Mouse (Mus musculus): Measurements from ENCODE around the gene Arid1a. TPM values are rescaled to one million over a fixed set of nuclear protein-coding genes. Genes with fewer than 3 reads are reported as not detected.

Gene Arid1a
- total and polyA plus RNA-seq, 2 experiments, result 5.9 to 21.9 TPM

- H3K27ac ChIP-seq (replicated peaks; ENCODE audit: insufficient read depth, low read depth, low read length), result no peak overlapping the region
- WGBS, result 90% methylated on average over 3 of the region's 3 CpGs
- no peak overlapping the region for H3K9ac ChIP-seq (ENCODE audit: low read depth, low read length)
- no peaks in the 10 kb centered on the region for H3K36me3 ChIP-seq (ENCODE audit: control insufficient read depth, insufficient read depth, low read length)
- no peak for DNase-seq (ENCODE audit: extremely low read depth, low read depth, low spot score)
- H3K79me2 ChIP-seq (ENCODE audit: control insufficient read depth, insufficient read depth, low read length), result no peaks in the 10 kb centered on the region
- H3K27me3 ChIP-seq (ENCODE audit: control insufficient read depth, insufficient read depth, low read length), result no peaks in the 10 kb centered on the region
- no peaks in the 10 kb centered on the region; the same call in 1 of the 2 replicates for H3K4me1 ChIP-seq (ENCODE audit: control insufficient read depth, insufficient read depth, low read length)
- no peak for TF ChIP-seq CTCF (IDR thresholded peaks at IDR 0.05; ENCODE audit: low read depth, low read length)
- TF ChIP-seq POLR2A (IDR thresholded peaks at IDR 0.05; ENCODE audit: extremely low read depth, insufficient read depth, low read length), result no peak
- H3K4me3 ChIP-seq (ENCODE audit: insufficient read depth, low read depth, low read length), result no peak overlapping the region
Measured at GRCm38 (mm10) chr4:133645195-133645594, 111.4 kb downstream of the Arid1a start.

- Histone ChIP-seq H3K36me3 (ENCODE audit: control insufficient read depth, insufficient read depth, low read length) (no peaks in the 10 kb centered on the region), H3K9ac (ENCODE audit: low read depth, low read length) (no peak overlapping the region), H3K4me1 (ENCODE audit: control insufficient read depth, insufficient read depth, low read length) (peaks cover 22% of the 10 kb centered on the region), H3K79me2 (ENCODE audit: control insufficient read depth, insufficient read depth, low read length) (peaks cover 10% of the 10 kb centered on the region), H3K27ac (replicated peaks; ENCODE audit: insufficient read depth, low read depth, low read length) (no peak overlapping the region), H3K27me3 (ENCODE audit: control insufficient read depth, insufficient read depth, low read length) (no peaks in the 10 kb centered on the region), H3K4me3 (ENCODE audit: insufficient read depth, low read depth, low read length) (no peak overlapping the region)
- 89% methylated on average over 5 of the region's 5 CpGs for WGBS
- TF ChIP-seq POLR2A (IDR thresholded peaks at IDR 0.05; ENCODE audit: extremely low read depth, insufficient read depth, low read length), result no peak
- no peak for DNase-seq (ENCODE audit: extremely low read depth, low read depth, low spot score)
Measured at GRCm38 (mm10) chr4:133634043-133634410, 122.5 kb downstream of the Arid1a start.

GRCm38 (mm10) chr4:133633332-133634042 is 123.1 kb downstream of the Arid1a start:
- no peak for TF ChIP-seq POLR2A (IDR thresholded peaks at IDR 0.05; ENCODE audit: extremely low read depth, insufficient read depth, low read length)
- TF ChIP-seq CTCF (IDR thresholded peaks at IDR 0.05; ENCODE audit: low read depth, low read length), result peak; percentile 78
- H3K9ac ChIP-seq (ENCODE audit: low read depth, low read length), result peak overlapping the region; percentile 80
- peaks cover 14% of the 10 kb centered on the region for H3K79me2 ChIP-seq (ENCODE audit: control insufficient read depth, insufficient read depth, low read length)
- no peak overlapping the region for H3K27ac ChIP-seq (replicated peaks; ENCODE audit: insufficient read depth, low read depth, low read length)
- peaks cover 22% of the 10 kb centered on the region for H3K4me1 ChIP-seq (ENCODE audit: control insufficient read depth, insufficient read depth, low read length)
- 5% methylated on average over 47 of the region's 47 CpGs for WGBS
- DNase-seq (ENCODE audit: extremely low read depth, low read depth, low spot score), result peak; percentile 38
- peak overlapping the region; percentile 72 for H3K4me3 ChIP-seq (ENCODE audit: insufficient read depth, low read depth, low read length)
- no peaks in the 10 kb centered on the region for H3K36me3 ChIP-seq (ENCODE audit: control insufficient read depth, insufficient read depth, low read length)
- no peaks in the 10 kb centered on the region for H3K27me3 ChIP-seq (ENCODE audit: control insufficient read depth, insufficient read depth, low read length)

GRCm38 (mm10) chr4:133632483-133633327 is 123.9 kb downstream of the Arid1a start:
- no peak for TF ChIP-seq CTCF (IDR thresholded peaks at IDR 0.05; ENCODE audit: low read depth, low read length)
- TF ChIP-seq POLR2A (IDR thresholded peaks at IDR 0.05; ENCODE audit: extremely low read depth, insufficient read depth, low read length), result no peak
- WGBS, result 7% methylated on average over 63 of the region's 69 CpGs
- Histone ChIP-seq H3K36me3 (ENCODE audit: control insufficient read depth, insufficient read depth, low read length) (no peaks in the 10 kb centered on the region), H3K9ac (ENCODE audit: low read depth, low read length) (peak overlapping the region; percentile 80), H3K27me3 (ENCODE audit: control insufficient read depth, insufficient read depth, low read length) (no peaks in the 10 kb centered on the region), H3K79me2 (ENCODE audit: control insufficient read depth, insufficient read depth, low read length) (peaks cover 15% of the 10 kb centered on the region), H3K27ac (replicated peaks; ENCODE audit: insufficient read depth, low read depth, low read length) (peak overlapping the region; percentile 27), H3K4me1 (ENCODE audit: control insufficient read depth, insufficient read depth, low read length) (peaks cover 22% of the 10 kb centered on the region), H3K4me3 (ENCODE audit: insufficient read depth, low read depth, low read length) (peak overlapping the region; percentile 72)
- peak; percentile 16 for DNase-seq (ENCODE audit: extremely low read depth, low read depth, low spot score)

GRCm38 (mm10) chr4:133631769-133632411 is 124.7 kb downstream of the Arid1a start:
- 29% methylated on average over 9 of the region's 9 CpGs for WGBS
- TF ChIP-seq CTCF (IDR thresholded peaks at IDR 0.05; ENCODE audit: low read depth, low read length) (no peak), POLR2A (IDR thresholded peaks at IDR 0.05; ENCODE audit: extremely low read depth, insufficient read depth, low read length) (no peak)
- peaks cover 18% of the 10 kb centered on the region for H3K79me2 ChIP-seq (ENCODE audit: control insufficient read depth, insufficient read depth, low read length)
- no peaks in the 10 kb centered on the region for H3K27me3 ChIP-seq (ENCODE audit: control insufficient read depth, insufficient read depth, low read length)
- no peaks in the 10 kb centered on the region for H3K36me3 ChIP-seq (ENCODE audit: control insufficient read depth, insufficient read depth, low read length)
- H3K27ac ChIP-seq (replicated peaks; ENCODE audit: insufficient read depth, low read depth, low read length), result peak overlapping the region; percentile 87
- H3K9ac ChIP-seq (ENCODE audit: low read depth, low read length), result peak overlapping the region; percentile 80
- H3K4me3 ChIP-seq (ENCODE audit: insufficient read depth, low read depth, low read length), result peak overlapping the region; percentile 72
- DNase-seq (ENCODE audit: extremely low read depth, low read depth, low spot score), result peak; percentile 24
- peaks cover 22% of the 10 kb centered on the region for H3K4me1 ChIP-seq (ENCODE audit: control insufficient read depth, insufficient read depth, low read length)
